Mouse (Mus musculus) Patski (cell line): ENCODE measurements around the gene Hist2h2bb. TPM values are rescaled to one million over a fixed set of nuclear protein-coding genes. Genes with fewer than 3 reads are reported as not detected.
"Not testable (repeated sequence)": the region's sequence is repeated elsewhere in the genome, so short reads cannot be mapped to it uniquely, and the experiment has no call there.

Experiments used
- ATAC-seq: fragments of 100-300 bp; one replicate; pipeline ENCODE4 v1.8.0; 2021
- CTCF ChIA-PET: fragments of 350-600 bp; sonication (Branson Sonifier 250); formaldehyde crosslinking; loops from one replicate; lab custom pipeline; 2022; ENCODE audit warnings: inconsistent platforms; lab: Charles Lee
- POLR2A ChIA-PET: fragments of 350-600 bp; sonication (Branson Sonifier 250); formaldehyde crosslinking; loops from one replicate; lab custom pipeline; 2022; ENCODE audit warnings: antibody characterized with exemption, inconsistent platforms; lab: Charles Lee
- DNase-seq: peaks from one replicate; pipeline ENCODE4 v3.0.0-alpha.2; 2011; ENCODE audit warnings: low read depth, low spot score
- H3K27me3 ChIP-seq: fragments of 371-371 bp; one replicate; pipeline ENCODE4 v1.5.1; 2021
- CTCF ChIP-seq: fragments of 100-300 bp; IDR thresholded peaks from one replicate; pipeline ENCODE4 v1.5.1; 2021
- in situ Hi-C: fragments of 300-500 bp; cut with MboI; formaldehyde crosslinking; loops from 3 replicates; pipeline ENCODE4 v1.11.1; 2018; ENCODE audit warnings: low pct_unique_long_range_greater_than_20kb, mixed read lengths
- polyA plus RNA-seq: library from polyadenylated mRNA; unstranded; gene quantifications from one replicate; pipeline ENCODE4 v1.2.3, GENCODE M21; 2021

Hist2h2bb gene
- polyA plus RNA-seq, 1 experiment from 2014 or later: 8.0 TPM

DNA sequence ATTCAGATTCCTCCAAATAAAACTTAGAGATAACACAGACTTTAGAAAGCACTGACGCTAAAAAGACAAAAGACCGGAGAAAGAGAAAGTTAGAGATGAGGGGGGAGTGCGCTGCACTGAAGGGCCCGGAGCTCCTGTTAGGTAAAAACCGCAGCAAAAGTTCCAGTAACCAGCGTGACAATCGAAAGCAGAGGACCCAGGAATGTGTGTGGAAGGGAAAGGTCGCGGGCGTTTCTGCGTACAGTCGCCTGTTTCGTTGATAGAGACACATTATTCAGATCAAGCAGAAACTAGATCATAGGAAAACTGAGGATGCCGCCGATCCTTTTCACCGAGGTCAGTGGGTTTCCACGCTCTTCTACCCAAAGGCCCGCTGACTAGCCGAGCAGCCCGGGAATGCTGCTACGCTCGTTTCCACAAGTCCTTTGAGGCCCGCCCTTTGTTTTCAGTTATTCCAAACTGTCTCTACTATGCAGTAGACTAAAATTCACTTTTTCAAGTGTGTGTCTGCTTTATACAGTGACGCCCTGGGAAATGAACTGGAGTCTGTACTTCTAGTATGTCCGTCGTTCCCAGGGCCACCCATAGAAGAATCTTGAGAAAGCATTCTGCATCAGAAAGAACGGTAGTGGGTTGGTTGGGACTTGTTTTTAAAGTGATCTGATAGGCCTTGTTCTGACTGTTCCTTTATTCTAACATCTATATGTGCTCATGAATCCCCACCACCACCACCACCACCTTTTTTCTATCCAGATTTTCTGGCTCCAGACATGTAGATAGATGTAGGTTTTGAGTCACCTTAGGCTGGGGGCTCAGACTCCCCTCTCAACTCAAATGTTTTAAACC is 5.8 kb upstream of the Hist2h2bb start:
- TF ChIP-seq CTCF: peak; percentile 5
- in situ Hi-C loops: loop anchor here (10.0 kb wide), 1 partner anchor 199 kb away; no protein-coding TSS in a partner anchor
- no peak for ATAC-seq
- POLR2A ChIA-PET: interaction anchor here (0.5 to 2.8 kb wide), 10 partner anchors 10 to 164 kb away, joined by 3 to 13 read pairs (median 6); partner anchors contain the start of genes Bola1, Hist2h2aa1, Hist2h2ab and Hist2h2ac
- no peaks in the 10 kb centered on the region for H3K27me3 ChIP-seq
- DNase-seq: no peak
- CTCF ChIA-PET: interaction anchor here (0.8 to 2.6 kb wide), 6 partner anchors 21 to 198 kb away, joined by 3 to 9 read pairs (median 3); partner anchors contain the start of genes Bola1 and Hist2h2ab

DNA sequence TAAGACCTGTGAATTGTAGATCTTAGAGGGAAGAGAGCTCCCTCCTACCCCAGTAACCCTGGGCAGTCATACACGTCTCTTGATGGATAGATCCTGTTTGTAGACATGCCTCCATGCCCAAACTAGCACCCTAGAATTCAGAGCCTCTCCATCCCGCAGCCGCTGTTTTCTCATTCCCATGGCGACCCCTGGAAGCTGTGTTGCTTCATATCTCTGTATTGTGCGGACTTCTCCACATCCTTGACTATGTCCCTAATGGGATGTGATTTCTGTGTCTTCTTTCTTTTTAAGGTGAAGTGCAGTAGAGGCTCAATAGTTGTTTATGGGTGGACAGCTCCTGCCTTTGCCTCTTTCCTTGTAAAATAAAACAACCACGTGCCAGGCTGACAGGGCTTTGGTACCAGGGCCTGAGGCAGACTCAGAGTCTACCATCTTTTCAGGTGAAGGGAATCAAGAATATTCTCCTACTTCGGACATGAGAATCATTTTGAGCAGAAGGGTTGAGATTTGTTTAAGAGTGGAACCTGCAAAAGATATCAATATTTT is 5.1 kb upstream of the Hist2h2bb start:
- H3K27me3 ChIP-seq: no peaks in the 10 kb centered on the region
- POLR2A ChIA-PET: interaction anchor here (1.0 to 1.3 kb wide), 3 partner anchors 9 to 43 kb away, joined by 3 to 5 read pairs (median 5); partner anchors contain the start of genes Hist2h2ac and Hist2h2be
- in situ Hi-C loops: loop anchor here (10.0 kb wide), 1 partner anchor 200 kb away; no protein-coding TSS in a partner anchor
- DNase-seq (no peak), ATAC-seq (no peak)
- TF ChIP-seq CTCF: no peak
- CTCF ChIA-PET: interaction anchor here (1.2 kb wide), 1 partner anchor 24 kb away, joined by 3 read pairs; no protein-coding TSS in a partner anchor

DNA sequence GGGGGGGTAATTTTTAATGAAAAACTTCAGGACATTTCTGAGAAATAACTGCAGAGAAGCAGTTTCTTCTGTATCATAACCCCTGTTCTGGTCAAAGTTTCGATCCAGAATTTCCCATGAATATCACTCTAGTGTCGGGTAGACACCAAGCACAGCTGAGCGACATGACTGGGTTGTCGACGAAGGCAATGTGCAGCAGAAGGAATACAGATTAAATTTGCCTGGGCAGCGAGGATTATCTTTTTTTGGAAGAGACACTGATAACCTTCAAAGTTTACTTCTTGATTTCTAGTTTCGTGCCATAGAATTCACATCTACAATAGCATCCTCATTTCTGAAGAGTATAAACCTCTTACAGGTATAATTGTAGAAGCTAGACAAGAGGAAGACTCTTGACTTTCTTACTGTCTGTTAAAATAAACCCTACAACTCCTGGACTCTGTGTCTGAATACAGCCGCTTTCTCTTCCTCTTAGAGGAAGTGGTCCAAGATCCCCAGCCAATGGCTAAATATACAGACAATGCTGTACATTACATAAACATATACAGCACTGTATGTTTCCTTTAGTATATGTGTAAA is 3.3 kb upstream of the Hist2h2bb start:
- in situ Hi-C loops: loop anchor here (5.0 to 10.0 kb wide), 2 partner anchors 44 to 201 kb away; partner anchors contain the start of genes Hist2h2ac and Hist2h2be
- TF ChIP-seq CTCF: no peak
- DNase-seq (no peak), ATAC-seq (no peak)
- H3K27me3 ChIP-seq: no peaks in the 10 kb centered on the region
- ChIA-PET POLR2A (interaction anchor here (0.6 to 0.7 kb wide), 2 partner anchors 23 to 433 kb away, joined by 3 to 4 read pairs; no protein-coding TSS in a partner anchor), CTCF (interaction anchor here (1.2 kb wide), 1 partner anchor 11 kb away, joined by 4 read pairs; no protein-coding TSS in a partner anchor)

DNA sequence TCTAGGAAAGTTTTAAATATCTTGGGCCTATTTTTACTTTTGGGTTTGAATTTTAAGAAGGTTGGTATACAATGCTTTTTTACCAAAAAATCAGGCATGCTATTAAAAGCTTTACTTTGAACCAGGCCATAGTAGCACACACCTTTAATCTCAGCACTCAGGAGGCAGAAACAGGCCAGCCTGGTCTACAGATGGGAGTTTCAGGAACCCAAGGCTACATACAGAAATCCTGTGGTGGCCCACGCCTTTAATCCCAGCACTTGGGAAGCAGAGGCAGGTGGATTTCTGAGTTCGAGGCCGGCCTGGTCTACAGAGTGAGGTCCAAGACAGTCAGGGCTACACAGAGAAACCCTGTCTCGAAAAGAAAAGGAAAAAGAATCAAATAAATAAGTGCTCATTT is 2.0 kb upstream of the Hist2h2bb start:
- ChIA-PET CTCF (interaction anchor here (3.3 kb wide), 1 partner anchor 11 kb away, joined by 16 read pairs; no protein-coding TSS in a partner anchor), POLR2A (interaction anchor here (0.9 to 3.6 kb wide), 2 partner anchors 24 to 47 kb away, joined by 3 to 35 read pairs; partner anchors contain the start of genes Bola1, Hist2h2ab, Hist2h2ac and Hist2h2be)
- in situ Hi-C loops: loop anchor here (5.0 to 10.0 kb wide), 2 partner anchors 45 to 203 kb away; partner anchors contain the start of genes Hist2h2ac and Hist2h2be
- no peaks in the 10 kb centered on the region for H3K27me3 ChIP-seq
- ATAC-seq: no peak
- TF ChIP-seq CTCF: no peak
- no peak for DNase-seq

DNA sequence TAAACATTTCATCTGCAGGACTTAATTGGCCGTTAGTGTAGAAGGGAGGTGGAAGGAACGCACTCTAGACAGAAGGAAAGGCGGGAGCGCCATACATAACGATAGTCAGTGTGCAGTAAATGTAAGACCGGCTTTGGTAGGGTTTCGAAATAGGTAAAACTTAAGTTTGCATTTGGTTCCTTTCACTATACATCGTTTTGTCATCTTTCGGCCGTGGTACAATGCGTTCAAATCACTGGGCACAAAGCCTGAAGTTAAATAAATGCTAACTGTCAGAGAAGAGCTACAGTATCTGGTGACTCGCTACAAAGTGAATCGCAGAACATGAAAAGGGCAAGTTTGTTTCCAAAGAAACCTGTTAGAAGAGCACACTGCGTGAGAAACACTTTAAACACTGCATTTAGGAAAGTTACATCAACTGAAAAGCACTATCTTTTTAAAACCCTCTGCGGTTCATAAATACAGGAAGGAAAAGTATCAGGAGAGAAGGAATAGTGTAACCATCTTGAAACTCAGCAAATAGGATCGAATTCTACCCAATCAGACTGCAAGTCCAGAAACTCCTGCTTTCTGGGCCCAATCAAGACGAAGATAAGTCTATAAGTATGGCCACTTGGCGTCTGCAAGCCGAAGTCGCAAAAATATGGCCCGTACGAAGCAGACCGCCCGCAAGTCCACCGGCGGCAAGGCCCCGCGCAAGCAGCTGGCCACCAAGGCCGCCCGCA is 1.3 kb upstream of the Hist2h2bb start, which contains the start of gene Hist2h3b:
Gene Hist2h3b, plus strand, starts transcription at position 604 of the 725 bp plus-strand sequence.
- ATAC-seq (peak; percentile 76), DNase-seq (peak; percentile 91)
- ChIA-PET CTCF (interaction anchor here (1.7 to 3.3 kb wide), 2 partner anchors 10 to 49 kb away, joined by 8 to 16 read pairs; partner anchors contain the start of genes Bola1 and Hist2h2ab), POLR2A (interaction anchor here (0.9 to 3.6 kb wide), 6 partner anchors 10 to 48 kb away, joined by 3 to 35 read pairs (median 6); partner anchors contain the start of genes Bola1, Hist2h2aa1, Hist2h2ab and Hist2h2ac)
- in situ Hi-C loops: loop anchor here (5.0 to 10.0 kb wide), 2 partner anchors 46 to 203 kb away; partner anchors contain the start of genes Hist2h2ac and Hist2h2be
- H3K27me3 ChIP-seq: no peaks in the 10 kb centered on the region
- TF ChIP-seq CTCF: no peak

DNA sequence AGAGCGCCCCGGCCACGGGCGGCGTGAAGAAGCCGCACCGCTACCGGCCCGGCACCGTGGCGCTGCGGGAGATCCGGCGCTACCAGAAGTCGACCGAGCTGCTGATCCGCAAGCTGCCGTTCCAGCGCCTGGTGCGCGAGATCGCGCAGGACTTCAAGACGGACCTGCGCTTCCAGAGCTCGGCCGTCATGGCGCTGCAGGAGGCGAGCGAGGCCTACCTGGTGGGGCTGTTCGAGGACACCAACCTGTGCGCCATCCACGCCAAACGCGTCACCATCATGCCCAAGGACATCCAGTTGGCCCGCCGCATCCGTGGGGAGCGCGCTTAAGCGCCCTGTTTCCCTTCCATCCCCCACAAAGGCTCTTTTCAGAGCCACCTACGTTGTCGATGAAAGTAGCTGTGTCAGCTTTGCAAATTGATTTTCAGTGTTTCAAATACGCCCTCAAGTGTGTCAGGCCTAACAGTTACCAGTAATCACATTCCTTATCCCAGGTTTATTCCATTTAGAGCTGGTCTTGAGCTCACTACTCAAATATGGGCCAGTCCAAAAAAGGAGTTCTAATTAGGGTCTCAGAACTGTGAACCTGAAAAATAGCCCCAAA is 675 bp upstream of the Hist2h2bb start:
- peak; percentile 23 for ATAC-seq
- CTCF ChIA-PET: interaction anchor here (0.7 to 3.3 kb wide), 6 partner anchors 9 to 234 kb away, joined by 3 to 16 read pairs (median 6); partner anchors contain the start of genes Bola1 and Hist2h2ab
- POLR2A ChIA-PET: interaction anchor here (0.6 to 3.6 kb wide), 9 partner anchors 9 to 48 kb away, joined by 3 to 35 read pairs (median 6); partner anchors contain the start of genes Bola1, Hist2h2aa1, Hist2h2ab and Hist2h2ac
- in situ Hi-C loops: loop anchor here (5.0 to 10.0 kb wide), 2 partner anchors 47 to 204 kb away; partner anchors contain the start of genes Hist2h2ac and Hist2h2be
- DNase-seq, H3K27me3 ChIP-seq: not testable (repeated sequence)

DNA sequence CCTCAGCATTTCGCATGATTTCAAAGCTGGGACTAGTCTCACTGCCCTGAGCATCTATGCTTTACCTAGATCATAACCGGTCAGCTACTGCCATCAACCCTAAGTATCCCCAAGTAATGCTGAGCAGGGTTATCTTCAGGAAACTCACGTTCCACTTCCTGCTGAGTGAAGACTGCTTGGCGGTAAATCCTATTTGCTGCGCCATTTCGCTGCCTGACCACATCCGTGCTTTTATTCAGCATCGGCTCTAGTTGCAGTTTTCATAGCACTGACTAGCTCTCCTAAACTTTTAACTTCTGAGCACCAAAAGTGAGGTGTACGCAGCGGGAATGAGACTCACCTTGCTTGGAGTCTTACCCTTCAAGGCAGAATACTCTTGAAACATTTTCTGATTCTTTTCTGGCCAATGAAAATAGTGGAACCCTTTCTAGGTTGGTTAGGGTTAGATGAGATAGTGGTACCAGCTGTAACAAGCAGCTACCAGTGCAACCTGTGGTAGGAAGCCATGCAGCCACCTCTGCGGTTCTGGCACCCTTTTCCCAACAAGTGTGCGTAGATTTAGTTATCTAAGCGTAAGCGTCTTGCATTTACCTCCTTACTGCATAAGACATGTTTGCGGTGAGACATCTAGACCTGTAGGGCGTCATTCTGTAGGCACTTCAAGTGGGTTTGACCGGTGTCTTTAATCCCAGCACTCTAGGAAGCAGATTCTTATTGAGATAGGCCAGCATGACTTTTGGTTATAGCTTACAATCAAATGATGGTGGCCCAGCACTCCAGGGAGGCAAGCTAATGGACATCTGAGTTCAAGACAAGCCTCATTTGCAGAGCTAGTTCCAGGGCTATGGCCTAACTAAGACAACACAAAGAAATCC is 4.3 kb downstream of the Hist2h2bb start:
- CTCF ChIA-PET: interaction anchor here (1.1 to 1.4 kb wide), 4 partner anchors 12 to 53 kb away, joined by 4 read pairs; partner anchors contain the start of genes Hist2h2ac and Hist2h2be
- ATAC-seq (no peak), DNase-seq (no peak)
- H3K27me3 ChIP-seq: no peaks in the 10 kb centered on the region
- POLR2A ChIA-PET: interaction anchor here (0.8 to 1.7 kb wide), 3 partner anchors 9 to 11 kb away, joined by 4 to 5 read pairs (median 5); partner anchors contain the start of gene Hist2h4
- TF ChIP-seq CTCF: no peak
- in situ Hi-C loops: no loop called here
